Mouse (Mus musculus) heart, embryonic 14.5 days (tissue): ENCODE measurements around the gene Zmym6. TPM values are rescaled to one million over a fixed set of nuclear protein-coding genes. Genes with fewer than 3 reads are reported as not detected.

ENCODE experiments used
- ATAC-seq: fragments of 200-750 bp; cut with Nextera tagmentation; 2 replicates; pipeline ENCODE4 v1.8.0; 2017; ENCODE audit warnings: low read depth, moderate TSS enrichment; ENCODE audit not compliant: insufficient number of reproducible peaks, insufficient read depth, low FRiP score
- H3K27ac ChIP-seq, 2 experiments: fragments of 200-500 bp in 1 of 2; fragments of 300-500 bp in 1 of 2; sonication (generic) in 1 of 2; replicated peaks in 1 of 2; 2 replicates each; pipeline ENCODE4 v1.5.1; 2012 to 2014; ENCODE audit warnings: low read depth in 2 of 2, low read length in 2 of 2, control low read depth in 1 of 2, mild to moderate bottlenecking in 1 of 2, mixed read lengths in 1 of 2; ENCODE audit not compliant: control insufficient read depth in 1 of 2, insufficient read depth in 1 of 2
- H3K27me3 ChIP-seq: fragments of 300-500 bp; sonication (generic); 2 replicates; pipeline ENCODE4 v1.6.1; 2014; ENCODE audit warnings: mild to moderate bottlenecking, low read length, control low read depth; ENCODE audit not compliant: control insufficient read depth, insufficient read depth
- H3K36me3 ChIP-seq: fragments of 300-500 bp; sonication (generic); 2 replicates; pipeline ENCODE4 v1.6.1; 2014; ENCODE audit warnings: mild to moderate bottlenecking, control low read depth, low read length, mixed read lengths; ENCODE audit not compliant: control insufficient read depth, insufficient read depth
- H3K4me1 ChIP-seq, 2 experiments: fragments of 200-500 bp in 1 of 2; fragments of 300-500 bp in 1 of 2; sonication (generic) in 1 of 2; 2 replicates each; pipeline ENCODE4 v1.6.1; 2012 to 2014; ENCODE audit warnings: low read length in 2 of 2, control low read depth in 1 of 2, mixed read lengths in 1 of 2; ENCODE audit not compliant: control insufficient read depth in 2 of 2, insufficient read depth in 2 of 2
- H3K4me2 ChIP-seq: fragments of 300-500 bp; sonication (generic); 2 replicates; pipeline ENCODE4 v1.6.1; 2014; ENCODE audit warnings: mild to moderate bottlenecking, low read length
- H3K4me3 ChIP-seq, 2 experiments: fragments of 200-500 bp in 1 of 2; fragments of 300-500 bp in 1 of 2; sonication (generic) in 1 of 2; 2 replicates each; pipeline ENCODE4 v1.5.1; 2012 to 2014; ENCODE audit warnings: low read length in 2 of 2, mild to moderate bottlenecking in 2 of 2, control low read depth in 1 of 2, low read depth in 1 of 2, moderate library complexity in 1 of 2; ENCODE audit not compliant: control insufficient read depth in 1 of 2, insufficient read depth in 1 of 2
- H3K9ac ChIP-seq: fragments of 300-500 bp; sonication (generic); 2 replicates; pipeline ENCODE4 v1.6.1; 2014; ENCODE audit warnings: mild to moderate bottlenecking, low read length
- H3K9me3 ChIP-seq: fragments of 300-500 bp; sonication (generic); 2 replicates; pipeline ENCODE4 v1.6.1; 2016; ENCODE audit warnings: low read length, control low read depth; ENCODE audit not compliant: control insufficient read depth
- WGBS: fragments of 180-500 bp; shearing (Covaris S2); extraction: QIAGEN DNeasy Blood & Tissue Kit; methylation state at CpG from one replicate; pipeline ENCODE4 v1.1.7; 2014; 5-methylcytosine and 5-hydroxymethylcytosine counted together
- polyA plus RNA-seq: library from polyadenylated mRNA; unstranded; fragments of >200 nt; fragmentation: Nextera tagmentation; extraction: Ambion mirVana; gene quantifications from 2 replicates; pipeline ENCODE4 v1.2.1, GENCODE M21; 2014

Zmym6 gene
- polyA plus RNA-seq, 1 experiment from 2014 or later, result 15.7 TPM

DNA sequence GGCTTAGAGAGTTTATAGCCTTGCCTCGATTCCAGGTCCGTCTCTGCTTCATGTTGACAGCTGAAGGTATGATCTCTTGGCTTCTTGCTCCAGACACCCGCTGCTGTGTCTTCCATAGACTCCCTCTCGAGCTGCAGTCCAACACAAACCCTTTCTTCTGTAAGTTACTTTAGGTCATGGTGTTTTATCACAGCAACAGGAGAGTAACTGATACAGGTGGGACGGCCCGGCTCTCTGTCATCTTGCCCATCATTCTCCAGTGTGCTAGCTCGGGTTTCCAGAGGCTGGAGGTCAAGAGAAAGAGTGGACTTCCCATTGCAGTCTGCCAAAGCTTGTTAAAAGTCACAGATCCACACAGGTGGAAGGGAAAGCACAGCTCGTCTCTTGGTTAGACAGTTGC, 86.7 kb downstream of the Zmym6 start:
- Histone ChIP-seq H3K36me3 (no peaks in the 10 kb centered on the region), H3K27me3 (peaks cover 26% of the 10 kb centered on the region), H3K9me3 (no peaks in the 10 kb centered on the region), H3K9ac (no peak overlapping the region), H3K27ac (no peak overlapping the region), H3K4me2 (no peak overlapping the region), H3K4me3 (no peak overlapping the region), H3K4me1 (peaks cover 0 to 9% of the 10 kb centered on the region in 2 experiments; a peak in 2 of 4 replicates)
- 58% methylated on average over 8 of the region's 8 CpGs for WGBS
- no peak for ATAC-seq

DNA sequence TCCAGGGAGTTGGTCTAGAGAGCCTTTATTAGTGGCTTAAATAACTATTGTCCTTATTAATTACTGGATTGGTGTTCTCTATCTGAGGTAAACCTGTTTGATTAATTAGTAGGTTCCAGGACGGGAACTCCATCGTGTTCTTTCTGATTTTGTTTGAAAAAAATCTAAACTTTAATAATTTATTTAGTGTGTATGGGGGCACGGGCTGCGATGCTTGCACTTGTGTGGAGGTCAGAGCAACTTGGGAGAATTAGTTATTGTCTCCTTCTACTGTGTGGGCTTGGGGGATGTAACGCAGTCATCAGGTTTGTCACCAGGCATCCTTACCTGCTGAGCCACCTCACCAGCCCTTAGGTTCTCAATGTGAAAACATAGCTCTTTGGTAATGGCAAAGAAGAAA, 89.9 kb downstream of the Zmym6 start:
- Histone ChIP-seq H3K4me2 (no peak overlapping the region), H3K9ac (no peak overlapping the region), H3K27ac (no peak overlapping the region), H3K4me3 (no peak overlapping the region), H3K4me1 (peaks cover 0 to 16% of the 10 kb centered on the region in 2 experiments; a peak in 3 of 4 replicates), H3K27me3 (peaks cover 46% of the 10 kb centered on the region), H3K9me3 (no peaks in the 10 kb centered on the region), H3K36me3 (no peaks in the 10 kb centered on the region)
- ATAC-seq, result no peak
- 75% methylated on average over 5 of the region's 5 CpGs for WGBS

- 15% methylated on average over 8 of the region's 8 CpGs for WGBS
- H3K9me3 ChIP-seq, result no peaks in the 10 kb centered on the region
- peak overlapping the region; percentile 100 for H3K4me2 ChIP-seq
- peaks cover 52% of the 10 kb centered on the region for H3K27me3 ChIP-seq
- no peak overlapping the region for H3K9ac ChIP-seq
- peak overlapping the region in 1 of 2 experiments; percentile 72; a peak in 2 of 4 replicates for H3K4me3 ChIP-seq
- no peak for ATAC-seq
- H3K4me1 ChIP-seq, result peaks cover 0 to 16% of the 10 kb centered on the region in 2 experiments; a peak in 3 of 4 replicates
- H3K27ac ChIP-seq, result no peak overlapping the region
- no peaks in the 10 kb centered on the region for H3K36me3 ChIP-seq
Measured at GRCm38 (mm10) chr4:127167731-127168130, 90.5 kb downstream of the Zmym6 start.

DNA sequence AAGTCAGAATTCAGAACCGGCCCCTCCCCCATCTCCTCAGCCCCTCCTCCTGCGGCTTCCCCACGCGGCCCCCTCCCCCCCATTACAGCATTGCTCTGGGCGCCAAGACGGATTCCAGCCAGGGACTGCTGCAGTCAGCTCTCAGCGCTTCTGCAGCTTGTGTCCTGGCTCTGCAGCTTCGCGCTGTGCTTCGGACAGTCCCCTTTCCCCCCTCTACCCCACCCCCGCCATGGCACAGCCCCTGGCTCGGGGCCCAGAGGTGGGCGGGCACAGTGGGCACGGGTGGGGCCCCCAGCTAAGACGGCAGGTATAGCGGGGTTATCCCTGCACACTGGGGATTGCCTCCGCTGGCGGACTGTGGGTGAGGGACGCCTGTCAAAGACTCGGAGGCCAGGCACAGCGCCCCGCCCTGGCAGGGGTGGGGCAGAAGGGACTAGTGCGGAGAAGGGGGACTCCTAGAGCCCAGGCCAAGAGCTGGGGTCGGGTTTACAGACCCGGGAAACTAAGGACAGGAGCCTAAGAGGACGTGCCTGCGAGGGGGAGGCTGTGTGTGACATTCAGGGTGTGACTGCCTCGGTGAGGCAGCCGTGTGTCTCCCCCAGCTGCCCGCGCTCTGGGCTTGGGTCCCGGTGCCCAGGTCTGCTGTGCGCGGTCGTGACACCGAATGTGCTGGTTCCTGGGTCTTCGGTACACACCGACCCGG, 91.2 kb downstream of the Zmym6 start:
- ATAC-seq, result peak; percentile 46
- Histone ChIP-seq H3K36me3 (no peaks in the 10 kb centered on the region), H3K27me3 (peaks cover 58% of the 10 kb centered on the region), H3K4me3 (peak overlapping the region; percentile 66 to 72), H3K4me2 (peak overlapping the region; percentile 100), H3K9me3 (no peaks in the 10 kb centered on the region), H3K27ac (no peak overlapping the region), H3K4me1 (peaks cover 0 to 16% of the 10 kb centered on the region in 2 experiments; a peak in 3 of 4 replicates), H3K9ac (peak overlapping the region; percentile 64)
- WGBS, result under 1% methylated on average over 39 of the region's 39 CpGs

DNA sequence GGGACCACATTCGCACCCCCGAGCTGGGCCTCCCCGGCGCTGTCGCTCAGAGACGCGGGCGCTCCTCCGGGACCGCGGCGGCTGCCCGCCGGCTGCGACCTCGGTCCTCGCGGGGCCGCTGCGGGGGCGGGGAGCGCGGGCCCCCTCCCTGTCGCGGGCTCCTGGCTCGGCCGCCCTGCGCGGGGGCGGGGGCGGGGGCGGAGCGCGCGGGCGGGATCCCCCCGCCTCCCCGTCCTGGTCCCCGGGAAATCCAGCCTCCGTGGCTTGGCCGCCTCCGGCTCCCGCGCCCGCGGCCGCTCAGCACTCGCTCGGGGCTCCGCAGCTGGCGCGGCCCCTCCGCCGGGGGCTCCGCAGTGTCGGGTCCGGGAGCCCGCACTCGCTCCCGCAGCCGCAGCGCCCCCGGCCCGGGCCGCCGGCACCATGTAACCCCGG, 91.7 kb downstream of the Zmym6 start, which contains the start of gene Dlgap3:
Dlgap3 (plus strand) TSS at position 291 of the 432 bp plus-strand sequence.
- H3K36me3 ChIP-seq, result no peaks in the 10 kb centered on the region
- WGBS, result under 1% methylated on average over 53 of the region's 67 CpGs
- H3K27ac ChIP-seq, result no peak within 1 kb of the TSS
- peak within 1 kb of the TSS; percentile 66 to 72 for H3K4me3 ChIP-seq
- peak; percentile 52 for ATAC-seq
- peak within 1 kb of the TSS; percentile 64 for H3K9ac ChIP-seq
- peaks cover 58% of the 10 kb centered on the region for H3K27me3 ChIP-seq
- no peaks in the 10 kb centered on the region for H3K9me3 ChIP-seq
- peaks cover 0 to 16% of the 10 kb centered on the region in 2 experiments; a peak in 3 of 4 replicates for H3K4me1 ChIP-seq
- H3K4me2 ChIP-seq, result peak within 1 kb of the TSS; percentile 100

- Histone ChIP-seq H3K36me3 (no peaks in the 10 kb centered on the region), H3K4me3 (peak overlapping the region; percentile 66 to 72), H3K27me3 (peaks cover 58% of the 10 kb centered on the region), H3K9me3 (no peaks in the 10 kb centered on the region), H3K4me1 (peaks cover 0 to 16% of the 10 kb centered on the region in 2 experiments; a peak in 3 of 4 replicates), H3K9ac (peak overlapping the region; percentile 64), H3K4me2 (peak overlapping the region; percentile 100), H3K27ac (no peak overlapping the region)
- WGBS, result 2% methylated on average over 48 of the region's 51 CpGs
- ATAC-seq, result peak; percentile 49; the same call in 1 of the 2 replicates
Measured at GRCm38 (mm10) chr4:127169346-127170221, 92.4 kb downstream of the Zmym6 start.

GRCm38 (mm10) chr4:127170866-127171265, 93.7 kb downstream of the Zmym6 start:
- no peak overlapping the region for H3K9ac ChIP-seq
- no peak overlapping the region for H3K4me2 ChIP-seq
- 40% methylated on average over 5 of the region's 5 CpGs for WGBS
- no peaks in the 10 kb centered on the region for H3K9me3 ChIP-seq
- peaks cover 55% of the 10 kb centered on the region for H3K27me3 ChIP-seq
- ATAC-seq, result no peak
- peaks cover 0 to 16% of the 10 kb centered on the region in 2 experiments; a peak in 3 of 4 replicates for H3K4me1 ChIP-seq
- H3K36me3 ChIP-seq, result no peaks in the 10 kb centered on the region
- H3K4me3 ChIP-seq, result no peak overlapping the region
- H3K27ac ChIP-seq, result no peak overlapping the region
